Mouse (Mus musculus) MN1 (cell line): ENCODE measurements around the gene Lrrc31.
"Not testable (repeated sequence)": the region's sequence is repeated elsewhere in the genome, so short reads cannot be mapped to it uniquely, and the experiment has no call there.

Experiments used
- DNase-seq: peaks from one replicate; pipeline ENCODE4 v3.0.0-alpha.2; 2016; ENCODE audit warnings: low spot score

Gene Lrrc31

DNA sequence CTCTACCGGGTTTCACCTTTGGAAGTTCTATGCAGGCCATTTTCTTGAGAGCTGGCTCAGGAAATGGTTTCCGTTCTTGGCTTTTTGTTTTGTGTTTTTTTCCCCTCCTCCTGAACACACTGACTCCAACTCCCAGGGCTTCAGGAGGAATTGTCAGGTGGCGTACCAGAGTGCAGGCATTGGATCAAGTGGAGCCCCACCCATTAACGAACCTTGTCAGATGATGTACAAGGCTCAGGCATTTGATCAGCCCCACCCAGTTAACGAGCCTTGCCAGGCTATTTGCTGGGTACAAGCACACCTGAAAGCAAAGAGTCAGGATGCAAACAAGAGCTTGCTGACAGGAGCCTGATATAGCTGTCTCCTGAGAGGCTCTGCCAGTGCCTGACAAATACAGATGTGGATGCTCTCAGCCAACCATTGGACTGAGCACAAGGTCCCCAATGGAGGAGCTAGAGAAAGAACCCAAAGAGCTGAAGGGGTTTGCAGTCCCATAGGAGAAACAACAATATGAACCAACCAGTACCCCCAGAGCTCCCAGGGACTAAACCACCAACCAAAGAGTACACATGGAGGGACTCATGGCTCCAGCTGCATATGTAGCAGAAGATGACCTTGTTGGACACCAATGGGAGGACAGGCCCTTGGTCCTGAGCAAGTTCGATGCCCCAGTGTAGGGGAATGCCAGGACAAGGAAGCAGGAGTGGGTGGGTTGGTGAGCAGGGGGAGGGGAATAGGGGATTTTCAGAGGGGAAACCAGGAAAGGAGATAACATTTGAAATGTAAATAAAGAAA lies at the start of gene Lrrc31:
Lrrc31 (minus strand) TSS at position 133 of the 795 bp plus-strand sequence.
- not testable (repeated sequence) for DNase-seq

GRCm38 (mm10) chr3:30748316-30748715 lies 48.7 kb upstream of the Lrrc31 start:
- no peak for DNase-seq

GRCm38 (mm10) chr3:30746006-30746405 lies 46.4 kb upstream of the Lrrc31 start, which contains the start of gene Samd7:
Gene Samd7 (plus strand): TSS chr3:30746293.
- no peak for DNase-seq

GRCm38 (mm10) chr3:30742891-30743290 lies 43.2 kb upstream of the Lrrc31 start:
- DNase-seq: no peak

DNA sequence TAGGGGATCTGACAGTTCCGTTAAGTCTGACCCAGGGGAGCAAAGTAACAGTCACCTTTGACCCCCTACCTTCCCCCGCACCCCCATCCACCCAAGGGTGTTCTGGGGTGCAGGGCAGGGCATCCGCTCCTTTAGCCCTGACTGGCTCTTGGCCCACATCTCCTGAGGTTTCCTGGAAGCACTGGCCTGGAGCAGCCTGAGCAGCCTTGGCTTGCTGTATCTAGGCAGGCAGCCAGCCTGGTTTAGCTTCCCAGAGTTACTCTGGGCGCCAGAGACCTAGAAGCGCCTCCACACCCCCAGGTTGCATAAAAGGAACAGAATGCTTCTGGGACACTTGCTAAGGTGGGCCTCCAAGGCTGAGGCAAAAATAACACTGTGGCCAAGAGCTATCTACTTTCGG lies 41.7 kb upstream of the Lrrc31 start:
- DNase-seq: no peak

- no peak for DNase-seq
Observed at GRCm38 (mm10) chr3:30736809-30737208, 37.2 kb upstream of the Lrrc31 start.

DNA sequence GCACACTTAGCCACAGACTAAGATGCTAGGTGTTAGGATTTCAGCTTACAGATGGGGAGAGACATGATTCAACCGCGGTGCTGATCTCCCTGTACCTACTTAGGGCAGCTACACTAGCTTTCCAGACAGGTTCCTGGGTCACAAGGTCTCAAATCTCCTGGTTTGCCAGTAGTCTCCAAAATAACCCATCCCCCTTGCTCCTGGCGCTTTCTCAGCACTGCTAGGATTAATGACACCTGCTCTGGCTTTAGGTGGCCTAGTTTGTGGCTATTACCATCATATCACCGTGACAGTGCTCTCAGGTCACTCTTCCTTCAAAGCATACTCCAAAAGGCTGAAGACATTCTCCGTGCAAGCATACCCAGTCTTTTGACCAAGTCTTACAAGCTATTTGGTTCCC lies 29.4 kb upstream of the Lrrc31 start:
- no peak for DNase-seq

- no peak for DNase-seq
Observed at GRCm38 (mm10) chr3:30727209-30727608, 27.6 kb upstream of the Lrrc31 start.

- no peak for DNase-seq
Observed at GRCm38 (mm10) chr3:30725514-30725913, 25.9 kb upstream of the Lrrc31 start.

DNA sequence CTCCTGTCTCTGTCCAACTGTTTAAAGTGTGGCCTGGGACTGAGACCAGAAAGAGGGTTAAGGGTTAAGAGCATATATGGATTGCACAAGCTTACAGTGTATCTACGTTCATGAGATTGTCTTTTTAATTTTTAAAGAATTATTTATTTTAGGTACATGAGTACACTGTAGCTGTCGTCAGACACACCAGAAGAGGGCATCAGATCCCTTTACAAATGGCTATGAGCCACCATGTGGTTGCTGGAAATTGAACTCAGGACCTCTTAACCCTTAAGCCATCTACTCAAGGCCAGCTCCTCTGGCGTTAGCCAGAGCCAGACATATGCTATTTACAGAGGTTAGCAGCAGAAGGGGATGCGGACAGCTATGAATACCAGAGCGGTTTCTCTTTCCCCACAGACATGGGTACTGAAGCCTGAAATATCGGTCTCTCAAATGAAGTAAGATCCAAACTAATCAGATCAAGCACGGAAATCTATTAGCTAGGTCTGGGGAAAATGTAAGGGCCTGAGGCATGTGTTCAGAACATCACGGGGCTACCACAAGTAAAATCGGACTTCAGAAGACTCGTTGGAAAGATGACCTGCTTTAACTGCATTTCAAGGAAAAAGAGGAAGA lies 25.3 kb upstream of the Lrrc31 start:
- DNase-seq: no peak

DNA sequence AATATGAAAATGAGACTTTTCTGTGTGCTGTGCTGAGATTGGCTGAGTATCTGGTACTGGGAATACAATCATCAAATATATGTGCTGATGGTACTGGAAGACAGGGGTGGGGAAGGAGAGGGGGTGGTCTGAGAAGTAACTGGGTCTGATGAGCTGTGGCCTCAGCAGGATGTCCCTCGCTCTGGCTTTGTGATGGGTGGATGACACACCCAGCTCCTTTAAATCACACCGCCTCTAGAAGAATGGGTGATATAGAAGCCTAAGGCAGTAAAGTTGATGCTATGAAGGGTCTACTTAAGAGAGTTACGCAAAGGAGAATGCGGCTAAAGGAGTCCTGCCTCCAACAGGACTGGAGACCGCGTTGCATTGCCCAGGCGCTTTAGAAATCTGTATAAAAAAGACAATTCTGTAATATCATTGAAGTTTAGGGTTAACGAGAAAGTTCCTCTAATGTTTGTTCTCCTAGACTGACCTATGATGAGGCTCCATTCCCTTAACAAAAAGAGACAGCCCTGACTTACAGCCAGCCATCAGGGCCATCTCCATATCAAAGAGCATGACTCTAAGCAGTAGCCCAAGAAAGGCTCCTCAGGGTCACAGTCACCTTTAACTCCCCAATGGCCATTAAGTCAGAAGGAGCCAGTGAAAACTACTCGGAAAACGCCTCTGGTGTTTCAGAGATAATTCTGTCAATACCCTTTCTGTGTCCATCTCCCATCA lies 24.6 kb upstream of the Lrrc31 start:
- DNase-seq: no peak

GRCm38 (mm10) chr3:30723179-30723578 lies 23.5 kb upstream of the Lrrc31 start:
- no peak for DNase-seq

DNA sequence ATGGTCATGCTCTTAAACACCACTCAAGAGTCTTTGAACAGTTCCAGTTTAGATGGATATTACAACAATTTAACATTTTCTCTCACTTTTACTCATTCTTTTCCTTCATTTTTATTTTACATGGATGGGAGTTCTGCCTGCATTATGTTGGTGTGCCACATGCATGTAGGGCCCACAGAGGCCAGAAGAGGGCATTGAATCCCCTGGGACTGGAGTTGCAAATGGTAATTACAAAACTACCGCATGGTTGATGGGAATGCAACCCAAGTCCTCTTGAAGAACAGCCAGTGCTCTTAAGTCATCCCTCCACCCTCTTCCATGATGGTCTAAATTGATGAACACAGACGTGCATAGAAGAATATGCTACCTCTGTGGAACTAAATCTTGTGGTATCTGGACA lies 22.8 kb upstream of the Lrrc31 start:
- no peak for DNase-seq

DNA sequence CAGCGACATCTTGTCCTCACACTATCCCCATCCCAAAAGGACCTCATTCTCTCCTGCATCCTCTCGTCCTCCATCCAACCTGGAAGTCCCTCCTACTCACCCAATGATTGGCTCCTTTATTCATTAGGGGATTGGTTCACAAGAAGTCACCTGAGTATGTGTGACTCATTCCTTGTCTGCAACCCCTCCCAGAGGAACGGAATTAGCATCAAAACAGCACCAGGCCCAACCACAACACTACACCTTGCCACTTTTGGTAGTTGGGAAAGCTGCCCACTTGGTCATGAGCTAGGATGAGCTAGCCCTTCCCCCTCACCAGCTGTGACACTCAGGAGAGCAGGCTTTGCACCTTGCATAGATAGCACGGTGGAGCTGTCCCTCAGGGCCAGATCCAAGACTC lies 22.4 kb upstream of the Lrrc31 start:
- DNase-seq: no peak

GRCm38 (mm10) chr3:30718649-30719048 lies 19.0 kb upstream of the Lrrc31 start:
- DNase-seq: no peak

DNA sequence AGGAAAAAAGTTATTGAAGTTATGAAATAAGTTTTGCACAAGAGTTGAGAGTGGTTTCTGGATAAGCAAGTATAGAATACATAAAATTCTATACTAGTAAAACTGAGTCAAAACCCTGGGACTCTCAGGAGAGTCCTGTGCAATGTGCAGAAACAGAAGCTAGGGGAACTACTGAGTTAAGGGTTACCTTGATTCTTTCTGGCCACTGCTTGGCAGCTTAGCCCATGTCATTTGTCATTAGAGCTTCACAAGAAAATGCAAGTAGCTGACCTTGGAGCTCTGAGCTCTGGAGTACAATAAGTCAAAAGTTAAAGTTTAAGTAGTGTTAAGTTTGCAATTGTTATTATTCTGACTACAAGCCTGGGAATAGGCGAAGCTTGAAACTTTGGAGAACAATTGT lies 13.7 kb upstream of the Lrrc31 start:
- no peak for DNase-seq

- no peak for DNase-seq
Observed at GRCm38 (mm10) chr3:30710191-30710590, 10.5 kb upstream of the Lrrc31 start.

DNA sequence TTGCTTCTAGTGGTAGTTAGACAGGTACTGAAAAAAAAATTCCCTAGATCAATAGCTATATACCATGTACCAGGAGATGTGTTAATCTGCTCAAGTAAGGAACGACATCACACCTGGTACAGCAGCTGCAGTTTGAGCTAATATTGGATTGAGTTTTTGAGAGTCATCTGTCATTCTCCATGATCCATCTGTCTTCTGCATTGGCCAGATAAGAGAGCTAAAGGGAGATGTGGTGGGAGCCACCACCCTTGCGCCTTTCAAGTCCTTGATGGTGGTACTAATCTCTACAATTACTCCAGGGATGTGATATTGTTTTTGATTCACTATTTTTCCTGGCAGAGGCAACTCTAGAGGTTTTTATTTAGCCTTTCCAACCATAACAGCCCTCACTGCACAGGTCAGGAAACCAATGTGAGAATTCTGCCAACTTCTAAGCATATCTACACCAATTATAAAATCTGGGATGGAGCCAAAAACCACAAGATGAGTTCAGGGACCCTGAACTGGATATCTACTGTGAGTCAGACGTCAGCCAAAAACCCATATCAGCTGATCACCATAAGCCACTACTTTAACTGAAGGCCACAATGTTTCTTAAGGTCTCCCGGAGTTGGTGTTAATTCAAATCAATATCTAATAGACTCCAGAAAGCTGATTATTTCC lies 7.1 kb upstream of the Lrrc31 start:
- no peak for DNase-seq

- no peak for DNase-seq
Observed at GRCm38 (mm10) chr3:30705977-30706376, 6.3 kb upstream of the Lrrc31 start.

DNA sequence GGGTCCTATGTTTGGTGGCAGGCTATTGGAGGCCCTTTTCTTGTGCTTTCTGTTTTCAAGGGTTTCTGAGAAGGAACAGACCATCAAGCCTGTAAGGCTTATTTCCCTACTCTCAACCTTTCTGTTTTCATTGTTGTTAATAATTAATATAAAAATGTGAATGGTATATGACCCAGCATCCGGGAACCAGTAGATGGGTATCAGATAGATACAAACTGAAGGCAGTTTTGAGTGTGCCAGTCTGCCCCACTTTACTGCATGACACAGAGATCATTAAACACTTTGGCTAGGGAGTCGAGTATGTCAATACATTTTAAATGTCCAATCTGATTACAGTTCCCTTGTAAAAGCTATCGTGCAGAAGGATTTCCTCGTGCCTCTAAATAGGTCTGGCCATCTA lies 1.8 kb downstream of the Lrrc31 start:
- DNase-seq: no peak

- DNase-seq: peak; percentile 31
Observed at GRCm38 (mm10) chr3:30696346-30696745, 3.3 kb downstream of the Lrrc31 start.

DNA sequence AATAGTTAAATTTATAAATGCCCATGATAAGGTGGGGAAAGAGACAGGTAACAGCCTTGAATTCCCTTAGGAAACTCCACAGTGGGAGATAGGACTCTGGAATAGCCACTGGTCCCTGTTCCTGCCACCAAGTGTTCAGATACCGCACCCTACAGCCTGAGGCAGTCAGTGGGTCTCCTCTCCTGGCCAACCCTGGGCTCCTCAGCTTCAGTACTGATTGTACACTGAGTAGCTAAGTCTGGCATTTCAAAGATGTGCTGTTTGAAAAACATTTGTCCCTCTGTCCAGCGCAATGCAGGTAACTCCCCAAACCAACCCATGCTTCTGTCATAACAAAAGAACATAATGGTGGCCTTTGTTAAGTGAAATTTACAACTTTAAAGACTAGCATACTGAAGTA lies 4.0 kb downstream of the Lrrc31 start:
- no peak for DNase-seq
